ENCODE assay signal across 12 mouse cellular contexts in the genomic region with DNA sequence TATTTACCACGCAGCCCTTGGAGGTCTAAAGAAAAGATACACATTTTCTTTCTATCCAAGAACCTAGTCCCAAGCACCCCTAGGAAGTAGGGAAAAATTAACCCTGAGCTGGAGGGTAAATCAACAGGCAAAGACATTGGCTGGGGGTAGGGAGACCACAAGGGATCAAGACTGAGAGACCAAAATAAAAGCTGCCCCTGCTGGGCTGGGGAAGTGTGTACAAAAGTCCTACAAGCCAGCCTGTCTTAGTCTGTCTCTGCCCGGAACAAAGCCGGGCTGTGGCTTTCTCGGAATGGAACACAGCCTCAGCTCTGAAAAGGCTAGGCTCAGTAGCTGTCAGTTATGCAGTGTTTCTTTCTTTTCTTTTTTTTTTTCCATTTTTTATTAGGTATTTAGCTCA.
A peak's percentile ranks its signal among the peaks of the same experiment; 100 is the strongest.
DNase-seq lines count a peak whose midpoint lies in the region; ATAC-seq and TF ChIP-seq lines count a peak whose summit lies in the region.
"Had no signal": no experiment of that assay in that cellular context is flagged by ENCODE, and none has a peak within 500 bp of the region (broad histone marks: within the 10 kb centered on the region; RNA-seq: fewer than 3 reads in every experiment).

No protein-coding gene starts in this region.

- no peak overlapping the region for H3K27ac ChIP-seq in embryonic facial prominence, embryonic 11.5 days (replicated peaks; ENCODE audit: low read depth, low read length)
- no peak overlapping the region for H3K27ac ChIP-seq in embryonic facial prominence, embryonic 10.5 days (replicated peaks)
- no peak overlapping the region for H3K27ac ChIP-seq in neural tube, embryonic 11.5 days (ENCODE audit: low read depth, low read length)
- H3K27ac ChIP-seq in intestine, embryonic 16.5 days (ENCODE audit: low read length), result no peak overlapping the region; the same call in 1 of the 2 replicates
- H3K27ac ChIP-seq in stomach, postnatal 0 days (replicated peaks), result peak overlapping the region; percentile 71
- no peak overlapping the region for H3K27ac ChIP-seq in gastrocnemius, adult 2 months
- H3K27ac ChIP-seq: liver, embryonic 12.5 days; neural tube, embryonic 13.5 days had no signal

- no peaks in the 10 kb centered on the region for H3K4me1 ChIP-seq in embryonic facial prominence, embryonic 11.5 days (ENCODE audit: control insufficient read depth, insufficient read depth, low read length)
- H3K4me1 ChIP-seq in embryonic facial prominence, embryonic 10.5 days, result peaks cover 9% of the 10 kb centered on the region
- no peaks in the 10 kb centered on the region; the same call in 1 of the 2 replicates for H3K4me1 ChIP-seq in neural tube, embryonic 11.5 days (ENCODE audit: control insufficient read depth, insufficient read depth, low read length)
- no peaks in the 10 kb centered on the region for H3K4me1 ChIP-seq in intestine, embryonic 16.5 days (ENCODE audit: control insufficient read depth, insufficient read depth, low read length)
- H3K4me1 ChIP-seq in stomach, postnatal 0 days (replicated peaks; ENCODE audit: control insufficient read depth, insufficient read depth), result no peaks in the 10 kb centered on the region
- H3K4me1 ChIP-seq: liver, embryonic 12.5 days had no signal

- TF ChIP-seq EP300 in stomach, postnatal 0 days (optimal IDR thresholded peaks at IDR 0.05), result no peak

- no peaks in the 10 kb centered on the region for H3K36me3 ChIP-seq in embryonic facial prominence, embryonic 11.5 days (replicated peaks; ENCODE audit: control insufficient read depth, insufficient read depth, low read depth, low read length)
- H3K36me3 ChIP-seq in embryonic facial prominence, embryonic 10.5 days (replicated peaks), result no peaks in the 10 kb centered on the region
- no peaks in the 10 kb centered on the region for H3K36me3 ChIP-seq in neural tube, embryonic 11.5 days (ENCODE audit: control insufficient read depth, insufficient read depth, low read length)
- H3K36me3 ChIP-seq in intestine, embryonic 16.5 days (ENCODE audit: control insufficient read depth, insufficient read depth, low read length), result no peaks in the 10 kb centered on the region
- H3K36me3 ChIP-seq in stomach, postnatal 0 days (ENCODE audit: control insufficient read depth, insufficient read depth, low read length), result no peaks in the 10 kb centered on the region
- H3K36me3 ChIP-seq: liver, embryonic 12.5 days; neural tube, embryonic 13.5 days had no signal

- intact Hi-C loops in left cerebral cortex, postnatal 4 days (cut with DNase I), result no loop called here
- intact Hi-C loops in gastrocnemius, adult 2 months (cut with DNase I), result no loop called here

- no peak overlapping the region for H3K4me3 ChIP-seq in embryonic facial prominence, embryonic 11.5 days (ENCODE audit: low read depth, low read length)
- no peak overlapping the region for H3K4me3 ChIP-seq in embryonic facial prominence, embryonic 10.5 days
- no peak overlapping the region for H3K4me3 ChIP-seq in neural tube, embryonic 11.5 days (ENCODE audit: low read depth, low read length)
- no peak overlapping the region for H3K4me3 ChIP-seq in intestine, embryonic 16.5 days (ENCODE audit: low read length)
- no peak overlapping the region for H3K4me3 ChIP-seq in stomach, postnatal 0 days (ENCODE audit: low read depth, low read length)
- no peak overlapping the region for H3K4me3 ChIP-seq in gastrocnemius, adult 2 months
- H3K4me3 ChIP-seq: liver, embryonic 12.5 days; neural tube, embryonic 13.5 days had no signal

- H3K4me2 ChIP-seq in embryonic facial prominence, embryonic 11.5 days (ENCODE audit: low read depth, low read length), result no peak overlapping the region
- no peak overlapping the region for H3K4me2 ChIP-seq in neural tube, embryonic 11.5 days (ENCODE audit: low read depth)
- no peak overlapping the region for H3K4me2 ChIP-seq in intestine, embryonic 16.5 days (ENCODE audit: low read depth, low read length)
- no peak overlapping the region for H3K4me2 ChIP-seq in stomach, postnatal 0 days (replicated peaks; ENCODE audit: low read depth)
- H3K4me2 ChIP-seq: liver, embryonic 12.5 days; neural tube, embryonic 13.5 days had no signal

- H3K9me3 ChIP-seq in embryonic facial prominence, embryonic 11.5 days (replicated peaks; ENCODE audit: control insufficient read depth, low read length), result no peaks in the 10 kb centered on the region
- H3K9me3 ChIP-seq in embryonic facial prominence, embryonic 10.5 days, result no peaks in the 10 kb centered on the region
- H3K9me3 ChIP-seq in neural tube, embryonic 11.5 days (ENCODE audit: control insufficient read depth, low read length), result no peaks in the 10 kb centered on the region
- no peaks in the 10 kb centered on the region for H3K9me3 ChIP-seq in intestine, embryonic 16.5 days (ENCODE audit: control insufficient read depth, low read length)
- H3K9me3 ChIP-seq in stomach, postnatal 0 days (ENCODE audit: control insufficient read depth, low read length), result no peaks in the 10 kb centered on the region
- H3K9me3 ChIP-seq: liver, embryonic 12.5 days; neural tube, embryonic 13.5 days had no signal

- TF ChIP-seq CTCF in stomach, postnatal 0 days (IDR thresholded peaks at IDR 0.05; ENCODE audit: low read depth), result no peak
- TF ChIP-seq CTCF in gastrocnemius, adult 2 months (IDR thresholded peaks at IDR 0.05), result no peak

- WGBS in embryonic facial prominence, embryonic 11.5 days, result 42% methylated on average over 4 of the region's 4 CpGs
- 49% methylated on average over 4 of the region's 4 CpGs for WGBS in embryonic facial prominence, embryonic 10.5 days
- WGBS in neural tube, embryonic 11.5 days, result 36% methylated on average over 4 of the region's 4 CpGs
- 63% methylated on average over 4 of the region's 4 CpGs for WGBS in intestine, embryonic 16.5 days
- WGBS in stomach, postnatal 0 days, result 53% methylated on average over 4 of the region's 4 CpGs

- ATAC-seq in embryonic facial prominence, embryonic 11.5 days (replicated peaks; ENCODE audit: insufficient number of reproducible peaks, low FRiP score, low TSS enrichment, low read depth), result peak; percentile 67; the same call in 1 of the 2 replicates
- ATAC-seq in neural tube, embryonic 11.5 days (ENCODE audit: insufficient read depth, low FRiP score, low TSS enrichment), result no peak
- ATAC-seq in intestine, embryonic 16.5 days, result peak; percentile 67
- ATAC-seq in stomach, postnatal 0 days (ENCODE audit: low FRiP score, low TSS enrichment), result peak; percentile 66
- ATAC-seq: liver, embryonic 12.5 days had no signal

- H3K27me3 ChIP-seq in embryonic facial prominence, embryonic 11.5 days (ENCODE audit: control insufficient read depth, insufficient read depth, low read length), result no peaks in the 10 kb centered on the region
- H3K27me3 ChIP-seq in embryonic facial prominence, embryonic 10.5 days (replicated peaks; ENCODE audit: low read depth, poor library complexity, severe bottlenecking), result no peaks in the 10 kb centered on the region
- H3K27me3 ChIP-seq in neural tube, embryonic 11.5 days (ENCODE audit: control insufficient read depth, insufficient read depth, low read length), result no peaks in the 10 kb centered on the region
- no peaks in the 10 kb centered on the region for H3K27me3 ChIP-seq in intestine, embryonic 16.5 days (replicated peaks; ENCODE audit: control insufficient read depth, insufficient read depth, low read length)
- H3K27me3 ChIP-seq in stomach, postnatal 0 days (ENCODE audit: control insufficient read depth, insufficient read depth, low read length), result no peaks in the 10 kb centered on the region
- H3K27me3 ChIP-seq: liver, embryonic 12.5 days; neural tube, embryonic 13.5 days had no signal

- DNase-seq in embryonic facial prominence, embryonic 11.5 days (ENCODE audit: low spot score), result no peak
- DNase-seq in embryonic facial prominence, embryonic 10.5 days (ENCODE audit: low spot score), result no peak
- DNase-seq in neural tube, embryonic 11.5 days (ENCODE audit: low spot score), result peak; percentile 15
- DNase-seq in neural tube, embryonic 10.5 days (ENCODE audit: extremely low spot score, low spot score), result no peak
- peak; percentile 43 for DNase-seq in stomach, postnatal 0 days (ENCODE audit: low spot score)
- no peak for DNase-seq in left cerebral cortex, postnatal 4 days
- no peak for DNase-seq in gastrocnemius, adult 2 months
- DNase-seq: adrenal gland, postnatal 36 days; cerebellum, adult 18-20 months had no signal

- H3K9ac ChIP-seq in embryonic facial prominence, embryonic 11.5 days (replicated peaks; ENCODE audit: low read length), result no peak overlapping the region
- no peak overlapping the region for H3K9ac ChIP-seq in neural tube, embryonic 11.5 days (ENCODE audit: low read length)
- no peak overlapping the region for H3K9ac ChIP-seq in intestine, embryonic 16.5 days (ENCODE audit: low read depth, low read length)
- no peak overlapping the region for H3K9ac ChIP-seq in stomach, postnatal 0 days (ENCODE audit: low read length)
- H3K9ac ChIP-seq: liver, embryonic 12.5 days; neural tube, embryonic 13.5 days had no signal

Comparison
In these comparisons a context has a peak if more than half of its experiments do, and no peak if none do; other contexts are left out.
1. DNase-seq: peak in neural tube, embryonic 11.5 days (single experiment) and stomach, postnatal 0 days (single experiment); none in embryonic facial prominence, embryonic 11.5 days (single experiment), embryonic facial prominence, embryonic 10.5 days (single experiment), neural tube, embryonic 10.5 days (single experiment), left cerebral cortex, postnatal 4 days (single experiment) and gastrocnemius, adult 2 months (single experiment).